In the genomic region with DNA sequence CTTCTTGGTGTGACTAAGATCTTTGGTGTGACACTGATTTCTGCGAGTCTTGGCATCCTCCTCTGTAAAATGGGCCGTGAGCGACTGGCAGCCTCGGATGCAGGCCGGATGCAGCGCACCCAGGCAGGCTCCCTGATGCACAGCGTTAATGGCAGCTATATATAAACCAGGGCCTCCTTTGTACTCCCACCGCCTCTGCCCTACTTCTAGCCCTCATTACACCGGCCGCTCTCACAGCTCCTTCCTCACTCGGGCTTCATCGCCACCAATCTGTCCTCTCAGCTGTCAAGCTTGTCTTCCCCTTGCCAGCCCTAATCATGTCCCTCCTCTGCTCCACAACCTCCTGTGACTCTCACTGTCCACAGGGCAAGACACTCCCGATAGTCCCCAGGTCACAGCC, we compare ENCODE assay signal across 27 mouse cellular contexts.
DNase-seq lines count a peak whose midpoint lies in the region; ATAC-seq lines count a peak whose summit lies in the region.
"Had no signal": no experiment of that assay in that cellular context is flagged by ENCODE, and none has a peak within 500 bp of the region (broad histone marks: within the 10 kb centered on the region; RNA-seq: fewer than 3 reads in every experiment).

No protein-coding gene starts in this region.

- H3K4me3 ChIP-seq in neural tube, embryonic 13.5 days, result no peak overlapping the region
- no peak overlapping the region for H3K4me3 ChIP-seq in embryonic facial prominence, embryonic 10.5 days
- no peak overlapping the region for H3K4me3 ChIP-seq in forebrain, embryonic 16.5 days (replicated peaks; ENCODE audit: low read length)
- H3K4me3 ChIP-seq: embryonic facial prominence, embryonic 13.5 days; erythroblast, embryonic 14.5 days; forebrain, embryonic 12.5 days; heart, embryonic 12.5 days; limb, embryonic 10.5 days; liver, embryonic 15.5 days; myocyte; neural tube, embryonic 15.5 days had no signal

- peak; percentile 70 for DNase-seq in cerebellum, adult 11-12 months
- no peak for DNase-seq in cerebellum, adult 11 months
- no peak for DNase-seq in neural tube, embryonic 10.5 days (ENCODE audit: extremely low spot score, low spot score)
- peak; percentile 46 for DNase-seq in cerebellum, postnatal 10 days
- peak; percentile 47 for DNase-seq in retina, postnatal 1 day
- DNase-seq in embryonic facial prominence, embryonic 10.5 days (ENCODE audit: low spot score), result no peak
- DNase-seq: adrenal gland, postnatal 14 days; heart, adult 18-20 months; heart, postnatal 10 days; kidney, adult 11 months; kidney, postnatal 4 days; layer of hippocampus, adult 9-11 months; liver; lung, postnatal 4 days; midbrain, embryonic 14.5 days; right cerebral cortex, postnatal 14 days; spleen, adult 18-20 months had no signal

- no peak overlapping the region for H3K9ac ChIP-seq in neural tube, embryonic 13.5 days
- H3K9ac ChIP-seq in forebrain, embryonic 16.5 days (replicated peaks; ENCODE audit: low read depth, low read length), result no peak overlapping the region
- H3K9ac ChIP-seq: embryonic facial prominence, embryonic 13.5 days; forebrain, embryonic 12.5 days; heart, embryonic 12.5 days; liver, embryonic 15.5 days; neural tube, embryonic 15.5 days had no signal

- 82% methylated on average over 13 of the region's 13 CpGs for WGBS in neural tube, embryonic 13.5 days
- 93% methylated on average over 13 of the region's 13 CpGs for WGBS in embryonic facial prominence, embryonic 10.5 days
- WGBS in forebrain, embryonic 16.5 days, result 82% methylated on average over 13 of the region's 13 CpGs

- no peaks in the 10 kb centered on the region for H3K27me3 ChIP-seq in neural tube, embryonic 13.5 days
- H3K27me3 ChIP-seq in embryonic facial prominence, embryonic 10.5 days (replicated peaks; ENCODE audit: low read depth, poor library complexity, severe bottlenecking), result no peaks in the 10 kb centered on the region
- H3K27me3 ChIP-seq in forebrain, embryonic 16.5 days (replicated peaks; ENCODE audit: control insufficient read depth, insufficient read depth, low read length), result no peaks in the 10 kb centered on the region
- H3K27me3 ChIP-seq: embryonic facial prominence, embryonic 13.5 days; forebrain, embryonic 12.5 days; heart, embryonic 12.5 days; liver, embryonic 15.5 days; neural tube, embryonic 15.5 days had no signal

- H3K4me1 ChIP-seq in neural tube, embryonic 13.5 days (replicated peaks), result no peaks in the 10 kb centered on the region
- no peaks in the 10 kb centered on the region for H3K4me1 ChIP-seq in embryonic facial prominence, embryonic 10.5 days
- no peaks in the 10 kb centered on the region for H3K4me1 ChIP-seq in forebrain, embryonic 16.5 days (replicated peaks; ENCODE audit: control insufficient read depth, insufficient read depth, low read length)
- H3K4me1 ChIP-seq: embryonic facial prominence, embryonic 13.5 days; forebrain, embryonic 12.5 days; liver, embryonic 15.5 days had no signal

- H3K9me3 ChIP-seq in neural tube, embryonic 13.5 days, result no peaks in the 10 kb centered on the region
- H3K9me3 ChIP-seq in embryonic facial prominence, embryonic 10.5 days, result no peaks in the 10 kb centered on the region
- no peaks in the 10 kb centered on the region for H3K9me3 ChIP-seq in forebrain, embryonic 16.5 days (ENCODE audit: control insufficient read depth, low read length)
- H3K9me3 ChIP-seq: embryonic facial prominence, embryonic 13.5 days; forebrain, embryonic 12.5 days; heart, embryonic 12.5 days; limb, embryonic 10.5 days; liver, embryonic 15.5 days; neural tube, embryonic 15.5 days had no signal

- ATAC-seq in neural tube, embryonic 13.5 days (ENCODE audit: low read depth), result 0 out of 2 replicates have a peak, but pooled peaks have one; percentile 17
- ATAC-seq in forebrain, embryonic 16.5 days, result no peak

- H3K4me2 ChIP-seq in neural tube, embryonic 13.5 days, result no peak overlapping the region
- H3K4me2 ChIP-seq in forebrain, embryonic 16.5 days (ENCODE audit: low read length), result no peak overlapping the region
- H3K4me2 ChIP-seq: embryonic facial prominence, embryonic 13.5 days; forebrain, embryonic 12.5 days; heart, embryonic 12.5 days; liver, embryonic 15.5 days; neural tube, embryonic 15.5 days had no signal

- no peak overlapping the region for H3K27ac ChIP-seq in neural tube, embryonic 13.5 days (replicated peaks)
- no peak overlapping the region for H3K27ac ChIP-seq in embryonic facial prominence, embryonic 10.5 days (replicated peaks)
- no peak overlapping the region for H3K27ac ChIP-seq in forebrain, embryonic 16.5 days (ENCODE audit: low read length)
- H3K27ac ChIP-seq: embryonic facial prominence, embryonic 13.5 days; forebrain, embryonic 12.5 days; limb, embryonic 10.5 days; liver, embryonic 15.5 days; neural tube, embryonic 15.5 days had no signal

- H3K36me3 ChIP-seq in neural tube, embryonic 13.5 days, result peaks cover 11% of the 10 kb centered on the region
- no peaks in the 10 kb centered on the region for H3K36me3 ChIP-seq in embryonic facial prominence, embryonic 10.5 days (replicated peaks)
- H3K36me3 ChIP-seq in forebrain, embryonic 16.5 days (ENCODE audit: control insufficient read depth, insufficient read depth), result no peaks in the 10 kb centered on the region
- H3K36me3 ChIP-seq: embryonic facial prominence, embryonic 13.5 days; forebrain, embryonic 12.5 days; heart, embryonic 12.5 days; limb, embryonic 10.5 days; liver, embryonic 15.5 days had no signal

Comparison
In these comparisons a context has a peak if more than half of its experiments do, and no peak if none do; other contexts are left out.
1. DNase-seq: peak in cerebellum, adult 11-12 months (single experiment), cerebellum, postnatal 10 days (2 of 2) and retina, postnatal 1 day (single experiment); none in cerebellum, adult 11 months (single experiment), neural tube, embryonic 10.5 days (single experiment) and embryonic facial prominence, embryonic 10.5 days (single experiment).